Mouse (Mus musculus): ENCODE measurements around the gene Gclm.

Gene Gclm

DNA sequence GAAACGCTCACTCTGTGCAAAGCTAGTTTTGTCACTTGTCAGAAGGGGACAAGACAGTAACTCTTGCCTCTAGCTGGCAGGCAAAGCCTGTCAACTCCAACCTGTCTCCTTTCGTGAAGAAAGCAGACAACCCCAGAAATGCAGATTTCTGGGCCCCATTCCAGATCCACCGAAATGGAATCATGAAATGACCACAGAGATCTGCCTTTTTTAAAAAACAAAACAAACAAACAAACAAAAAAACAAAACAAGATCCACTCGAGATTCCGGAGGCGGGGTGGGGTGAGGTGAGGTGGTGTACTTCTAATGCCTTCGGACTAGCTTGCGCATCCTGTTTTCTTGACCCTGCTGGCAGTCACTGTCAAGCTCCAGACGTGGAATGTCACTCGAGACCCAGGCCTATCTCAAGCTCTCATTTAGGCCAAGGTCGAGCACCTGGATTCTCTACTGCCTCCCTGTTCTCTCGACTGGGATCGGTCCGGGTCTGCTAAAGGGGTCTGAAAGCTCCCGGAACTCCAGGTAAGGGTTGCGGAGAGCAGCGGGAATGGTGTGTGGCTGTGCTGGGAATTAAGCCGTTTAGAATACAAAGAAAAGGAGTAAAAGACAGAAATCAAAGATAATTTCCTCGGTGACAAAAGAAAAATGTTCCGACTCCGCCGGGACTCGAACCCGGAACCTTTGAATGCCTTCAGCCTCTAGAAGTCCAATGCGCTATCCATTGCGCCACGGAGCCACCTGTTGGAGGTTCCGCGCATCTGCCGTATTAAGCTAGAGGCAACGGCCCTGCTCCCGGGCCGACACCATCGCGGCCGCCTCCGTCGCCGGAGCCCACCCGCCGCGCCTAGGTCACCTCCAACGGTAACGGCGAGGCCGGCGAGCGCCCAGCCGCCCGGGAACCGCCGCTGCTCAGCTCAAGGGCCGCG lies 47.2 kb downstream of the Gclm start:
- peak; percentile 96 for DNase-seq (ENCODE audit: low read depth, low spot score)

DNA sequence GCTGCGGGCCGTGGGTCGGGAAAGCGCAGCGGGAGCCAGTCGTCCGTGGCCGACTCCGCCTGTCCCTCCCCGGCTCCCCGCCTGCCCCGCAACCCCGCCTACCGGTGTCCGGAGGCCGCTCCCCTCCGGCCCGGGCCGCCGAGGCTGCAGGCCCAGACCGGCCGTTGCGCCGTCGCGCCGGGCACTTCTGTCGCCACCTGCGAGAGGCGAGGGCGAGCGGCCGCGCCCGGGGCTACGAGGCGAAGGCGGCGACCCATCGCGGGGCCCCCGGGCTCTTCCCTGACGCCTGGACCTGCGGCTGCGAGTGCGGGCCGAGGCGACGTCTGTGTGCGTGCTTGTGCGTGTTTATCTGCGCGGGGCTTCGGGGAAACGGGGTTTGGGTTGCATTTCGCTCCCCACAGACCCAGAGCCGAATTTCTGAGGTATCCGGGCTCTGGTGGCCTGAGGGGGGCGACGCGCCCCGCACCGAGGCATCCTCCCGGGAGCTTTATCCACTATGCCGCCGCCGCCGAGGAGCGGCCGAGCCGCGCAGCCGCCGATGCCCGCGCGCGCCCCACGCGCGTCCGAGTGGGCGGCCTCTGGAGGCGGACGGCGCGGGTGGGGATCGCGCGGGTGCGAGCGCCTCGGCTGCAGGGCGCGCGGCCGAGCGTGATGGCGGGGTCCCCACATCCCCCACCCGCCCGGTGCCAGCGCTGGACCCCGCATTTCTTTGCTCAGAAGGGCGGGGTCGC lies 48.0 kb downstream of the Gclm start:
- DNase-seq (ENCODE audit: low read depth, low spot score), result no peak

DNA sequence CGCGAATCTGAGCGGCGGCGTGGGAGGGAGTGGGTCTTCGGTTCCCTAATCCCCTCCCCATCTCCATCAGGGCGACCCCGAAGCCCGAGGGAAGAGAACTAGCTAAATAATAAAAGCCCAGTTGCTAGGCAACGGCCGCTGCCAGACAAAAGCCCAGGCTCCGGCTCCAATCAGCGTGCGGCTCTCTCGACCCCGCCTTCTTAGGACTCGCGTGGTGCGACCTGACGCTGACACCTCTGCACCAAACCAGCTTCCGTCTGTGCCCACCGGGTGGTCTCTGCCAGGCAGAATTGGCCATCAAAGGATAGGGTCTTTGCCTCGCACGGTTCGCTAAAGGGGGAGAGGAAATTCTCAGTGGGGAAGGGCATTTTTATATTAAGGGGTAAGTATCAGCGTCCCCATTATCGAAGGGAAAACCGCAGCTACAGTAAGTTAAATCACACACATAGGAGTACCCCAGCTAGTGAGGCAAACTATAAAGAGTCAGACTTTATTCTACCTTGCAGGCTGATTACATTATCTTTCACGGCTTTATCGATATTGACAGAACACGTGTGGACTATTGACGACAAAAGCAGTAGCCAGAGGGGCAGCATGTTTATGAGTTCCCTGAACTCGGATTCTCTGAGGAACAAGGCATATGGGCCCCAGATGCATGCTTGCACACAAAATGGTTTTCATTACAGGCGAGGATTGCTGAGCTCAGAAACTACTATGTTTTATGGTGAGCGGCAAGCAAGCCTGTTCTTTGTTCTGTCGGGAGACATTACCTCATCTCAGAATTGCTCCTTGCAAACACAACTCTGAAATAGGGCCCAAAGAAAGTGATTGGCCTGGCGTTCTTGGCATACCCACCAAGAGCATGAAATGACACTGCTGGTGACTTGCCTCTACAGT lies 48.8 kb downstream of the Gclm start, which contains the start of gene Bcar3:
Gene Bcar3, plus strand, starts transcription at position 183 of the 897 bp plus-strand sequence.
- DNase-seq (ENCODE audit: low read depth, low spot score), result peak; percentile 95

DNA sequence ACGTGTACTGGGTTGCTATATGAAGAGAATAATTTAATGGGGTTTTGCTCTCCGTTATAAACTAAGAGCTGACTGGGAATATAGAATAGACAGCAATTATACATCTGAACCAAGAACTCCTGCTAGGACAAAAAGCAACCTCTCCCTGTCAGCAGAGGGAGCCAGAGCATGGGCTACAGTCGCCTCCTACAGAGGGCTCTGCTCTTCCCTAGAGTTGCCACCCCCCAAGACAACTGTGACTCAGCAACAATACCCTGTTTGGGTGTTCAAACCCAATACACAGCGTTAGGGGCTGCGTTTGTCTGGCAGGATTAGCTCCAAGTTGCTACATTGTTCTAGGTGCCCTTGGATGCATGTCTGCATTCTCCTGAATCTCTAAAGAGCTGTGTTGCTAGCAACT lies 50.2 kb downstream of the Gclm start:
- peak; percentile 77 for DNase-seq (ENCODE audit: low read depth, low spot score)

DNA sequence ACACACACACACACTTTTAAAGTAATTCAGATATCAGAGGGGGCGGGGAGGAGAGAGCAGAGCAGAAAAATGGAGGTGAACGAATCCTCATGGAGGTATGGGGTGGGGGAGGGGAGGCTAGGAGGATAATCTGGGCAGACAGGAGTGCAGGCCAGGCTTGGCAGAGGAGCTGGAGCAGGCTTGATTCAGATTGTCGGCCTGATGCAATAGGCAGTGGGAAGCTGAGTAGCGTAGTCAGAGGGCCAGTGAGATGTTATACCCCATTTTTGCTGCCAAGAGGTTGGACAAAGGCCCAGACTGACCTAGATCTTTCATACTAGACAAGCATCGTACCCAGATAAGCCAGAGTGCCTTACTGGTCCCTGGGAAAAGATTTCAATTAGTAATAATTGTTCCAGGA lies 51.6 kb downstream of the Gclm start:
- no peak for DNase-seq (ENCODE audit: low read depth, low spot score)

DNA sequence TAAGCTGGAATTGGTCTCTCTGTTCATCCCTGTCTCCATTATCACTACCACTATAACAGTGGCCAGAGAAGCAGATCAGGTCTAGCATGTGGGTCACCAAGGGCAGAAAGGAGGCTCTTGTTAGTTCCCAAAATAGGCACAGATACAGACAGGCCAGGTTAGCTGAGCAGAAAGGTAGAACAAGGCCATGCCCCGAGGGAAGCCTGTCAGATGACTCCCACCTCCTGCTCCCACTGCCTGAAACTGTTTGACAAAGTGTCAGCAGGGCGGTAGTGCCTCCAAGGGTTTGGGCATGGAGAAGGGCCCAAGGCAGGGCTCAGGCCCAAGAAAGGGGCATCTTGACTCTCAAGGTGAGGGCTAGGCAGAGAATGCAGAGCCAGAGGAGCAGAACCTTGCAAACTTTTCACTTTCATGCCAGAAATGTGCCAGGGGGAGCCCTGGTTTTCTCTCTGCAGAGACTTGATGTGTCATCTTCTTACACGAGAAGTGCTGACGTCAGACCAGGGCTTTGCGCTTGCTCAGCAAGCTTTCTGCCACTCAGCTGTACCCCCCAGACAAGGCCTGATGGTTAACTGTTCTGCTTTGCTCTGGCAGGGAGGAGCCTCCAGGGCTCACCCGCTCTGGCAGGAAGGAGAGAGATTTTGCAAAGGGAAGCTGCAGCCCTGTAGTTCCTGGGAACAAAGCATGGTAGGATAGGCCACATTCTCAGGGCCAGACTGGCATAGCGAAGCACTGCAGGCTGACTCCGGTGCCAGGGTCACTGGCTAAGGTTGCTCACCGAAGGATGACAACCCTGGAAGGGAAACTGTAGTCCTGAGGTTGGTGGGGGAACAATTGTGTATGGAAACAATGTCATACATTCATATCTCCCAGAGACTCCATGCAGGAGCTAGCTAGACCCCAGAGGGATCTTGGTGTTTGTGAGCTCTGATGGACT lies 55.9 kb downstream of the Gclm start:
- no peak for DNase-seq (ENCODE audit: low read depth, low spot score)

DNA sequence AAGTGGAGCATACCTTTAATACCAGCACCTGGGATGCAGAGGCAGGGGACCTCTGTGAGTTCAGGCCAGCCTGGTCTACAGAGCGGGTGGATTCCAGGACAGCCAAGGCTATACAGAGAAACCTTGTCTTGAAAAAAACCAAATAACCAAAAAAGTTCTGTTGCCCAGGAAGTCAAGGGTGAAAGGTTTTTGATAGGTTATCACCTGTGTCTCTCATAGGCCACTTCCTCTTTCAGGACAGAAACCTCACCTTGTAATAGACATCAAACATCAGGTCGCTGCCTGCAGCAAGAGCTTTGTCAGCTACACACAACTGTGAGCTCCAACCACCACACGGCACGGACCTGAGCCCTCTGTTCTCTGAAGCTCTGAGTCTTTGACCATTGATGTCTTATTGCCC lies 59.2 kb downstream of the Gclm start:
- no peak for DNase-seq (ENCODE audit: low read depth, low spot score)

DNA sequence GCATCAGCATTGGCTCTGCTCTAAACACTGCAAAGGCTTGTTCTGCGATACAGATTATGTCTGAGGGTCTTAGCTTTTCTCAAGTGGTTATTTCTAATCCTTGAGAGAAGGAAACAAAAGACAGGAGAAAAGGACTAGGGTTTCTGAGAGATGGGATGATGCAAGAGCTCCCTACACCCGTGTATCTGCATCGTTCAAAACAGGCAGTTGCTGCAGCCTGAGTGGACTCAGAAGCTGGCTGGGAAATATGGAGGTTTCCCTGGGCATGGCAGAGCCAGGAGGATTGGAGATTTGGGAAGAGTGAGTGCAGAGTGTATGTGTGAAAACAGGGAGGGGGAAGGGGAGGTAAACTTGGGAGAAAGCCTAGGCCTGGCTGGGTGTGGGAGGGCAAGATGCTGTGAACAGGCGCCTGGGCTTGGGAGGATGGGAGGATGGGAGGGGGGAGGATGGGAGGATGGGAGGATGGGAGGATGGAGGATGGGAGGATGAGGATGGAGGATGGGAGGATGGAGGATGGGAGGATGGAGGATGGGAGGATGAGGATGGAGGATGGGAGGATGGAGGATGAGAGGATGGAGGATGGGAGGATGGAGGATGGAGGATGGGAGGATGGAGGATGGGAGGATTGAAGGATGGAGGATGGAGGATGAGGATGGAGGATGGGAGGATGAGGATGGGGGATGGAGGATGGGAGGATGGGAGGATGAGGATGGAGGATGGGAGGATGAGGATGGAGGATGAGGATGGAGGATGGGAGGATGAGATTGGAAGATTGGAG lies 62.7 kb downstream of the Gclm start:
- peak; percentile 34 for DNase-seq (ENCODE audit: low read depth, low spot score)

DNA sequence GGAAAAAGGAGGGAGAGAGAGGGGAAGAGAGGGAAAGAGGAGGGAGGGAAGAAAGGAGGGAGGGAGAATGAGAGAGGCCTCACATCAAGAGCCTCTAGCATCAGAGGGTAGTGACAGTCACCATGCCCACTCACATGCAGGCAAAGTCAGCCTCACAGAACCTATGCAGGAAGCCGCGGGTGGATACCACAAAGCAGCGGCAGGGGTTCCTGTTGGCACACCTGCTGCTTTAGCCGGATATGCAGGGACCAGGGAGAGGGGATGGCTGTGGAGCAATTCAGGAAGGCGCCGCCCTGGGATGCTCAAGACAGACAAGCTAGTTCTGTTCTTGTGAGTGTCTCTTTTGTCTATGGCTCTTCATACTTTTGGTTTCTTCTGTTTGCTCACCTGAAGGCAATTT lies 63.6 kb downstream of the Gclm start:
- peak; percentile 21 for DNase-seq (ENCODE audit: low read depth, low spot score)

DNA sequence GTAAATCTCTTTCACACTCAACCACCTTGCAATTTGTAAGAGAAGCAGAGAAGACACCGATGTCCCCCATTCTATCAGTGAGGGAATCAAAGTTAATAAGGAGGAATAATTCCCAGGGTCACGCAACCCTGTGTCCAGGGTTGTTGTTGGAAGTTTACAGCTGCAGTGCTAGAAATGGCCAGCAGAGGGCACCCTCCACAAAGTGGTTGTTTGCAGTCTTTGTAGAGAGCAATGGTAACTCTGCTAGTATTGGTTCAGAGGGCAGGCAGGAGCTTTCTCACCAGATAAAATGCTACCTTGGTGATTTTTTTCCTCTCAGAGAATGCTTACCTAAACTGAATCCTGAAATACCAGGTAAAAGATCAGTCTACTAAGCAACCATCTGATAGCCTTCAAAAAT lies 66.7 kb downstream of the Gclm start:
- peak; percentile 78 for DNase-seq (ENCODE audit: low read depth, low spot score)

DNA sequence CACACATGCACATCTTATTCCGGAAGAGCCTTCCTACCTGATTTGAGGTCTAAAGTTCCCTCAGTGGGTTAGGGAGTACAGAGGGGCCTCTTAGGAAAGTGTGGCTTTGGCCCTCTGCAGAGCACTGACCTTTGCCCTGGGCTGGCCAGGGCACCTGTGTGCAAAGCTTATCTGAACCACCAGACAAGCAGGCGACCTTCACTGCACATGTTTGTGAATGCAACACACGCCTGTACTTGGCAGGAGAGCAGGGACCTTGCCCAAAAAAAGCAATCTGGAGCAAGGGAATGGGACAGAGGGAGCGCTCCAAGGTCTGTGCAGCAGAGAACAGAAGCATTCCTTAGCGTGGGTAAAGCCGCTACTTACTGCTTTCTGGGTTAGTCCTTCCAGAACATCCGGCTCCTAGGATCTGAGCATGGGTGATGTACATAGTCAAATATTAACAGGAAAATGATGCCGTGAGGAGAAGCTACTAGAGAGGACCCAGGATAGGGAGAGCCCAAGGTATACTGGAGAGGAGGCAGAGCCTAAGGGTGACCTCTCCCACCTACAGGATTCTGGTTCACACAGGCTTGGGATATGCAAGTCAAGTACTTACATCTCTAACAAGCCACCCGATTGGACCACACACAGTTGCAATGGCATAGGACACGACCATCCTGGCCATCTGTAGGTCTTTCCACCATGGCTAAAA lies 67.7 kb downstream of the Gclm start:
- DNase-seq (ENCODE audit: low read depth, low spot score), result no peak

- DNase-seq (ENCODE audit: low read depth, low spot score), result no peak
These were observed 68.6 kb downstream of the Gclm start for GRCm38 (mm10) chr3:122313936-122314335.

DNA sequence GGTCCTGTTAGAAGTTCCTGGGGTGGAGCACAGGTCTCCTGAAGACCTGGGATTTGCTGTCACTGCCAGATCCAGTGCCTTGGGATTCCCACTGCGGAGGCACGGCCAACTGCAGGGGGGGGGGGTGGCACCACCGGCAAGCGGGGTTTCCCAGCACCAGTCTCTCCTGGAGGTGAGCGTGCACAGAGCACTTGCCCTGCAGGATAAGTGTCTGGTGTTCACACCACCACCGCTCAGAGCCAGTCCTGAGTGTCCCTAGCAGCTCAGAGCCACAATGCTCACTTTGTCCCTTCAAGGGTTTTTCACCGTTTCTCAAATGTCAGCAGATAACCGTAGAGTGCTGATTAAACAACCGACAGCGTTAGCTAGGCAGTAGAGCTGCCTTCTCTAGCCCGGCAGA lies 71.3 kb downstream of the Gclm start:
- no peak for DNase-seq (ENCODE audit: low read depth, low spot score)

DNA sequence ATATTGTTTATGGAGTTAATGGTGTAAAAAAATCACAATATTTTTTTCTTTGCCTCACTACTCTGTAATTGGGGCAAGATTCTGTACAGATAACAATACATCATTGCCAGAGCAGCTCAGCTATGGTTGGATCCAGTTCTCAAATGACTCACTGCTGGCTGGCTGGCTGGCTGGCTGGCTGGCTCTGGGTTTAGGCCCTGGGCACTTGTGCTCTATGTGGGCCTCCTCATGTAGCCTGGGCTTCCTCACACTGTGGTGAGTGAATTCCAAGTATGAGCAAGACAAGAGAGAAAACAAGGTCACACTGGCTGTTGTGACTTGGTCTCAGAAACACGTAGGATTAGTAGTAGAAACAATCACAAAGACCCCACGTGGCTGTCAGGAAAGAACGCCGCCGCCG lies 72.0 kb downstream of the Gclm start:
- DNase-seq (ENCODE audit: low read depth, low spot score), result no peak

All from CD4-positive, CD25-positive, alpha-beta regulatory T cell, adult 2 months (primary cell).